Mouse (Mus musculus) spleen, adult 12 weeks (tissue): Measurements from ENCODE around the gene Tent5c.
A peak's percentile ranks its signal among the peaks of the same experiment; 100 is the strongest.

ENCODE experiments used
- DNase-seq: peaks from one replicate; pipeline ENCODE4 v3.0.0; 2022; ENCODE audit warnings: low spot score

Tent5c gene

GRCm38 (mm10) chr3:100485390-100486132 is 3.6 kb downstream of the Tent5c start:
- peak; percentile 26 for DNase-seq

GRCm38 (mm10) chr3:100482971-100483610 is 6.0 kb downstream of the Tent5c start:
- peak; percentile 69 for DNase-seq

GRCm38 (mm10) chr3:100482324-100482911 is 6.7 kb downstream of the Tent5c start:
- DNase-seq: peak; percentile 70

- no peak for DNase-seq
Measured at GRCm38 (mm10) chr3:100480251-100481005, 8.7 kb downstream of the Tent5c start.

GRCm38 (mm10) chr3:100474950-100475472 is 14.1 kb downstream of the Tent5c start:
- DNase-seq: no peak

- DNase-seq: no peak
Measured at GRCm38 (mm10) chr3:100474536-100474935, 14.6 kb downstream of the Tent5c start.

GRCm38 (mm10) chr3:100473146-100473545 is 16.0 kb downstream of the Tent5c start:
- DNase-seq: no peak

- no peak for DNase-seq
Measured at GRCm38 (mm10) chr3:100470902-100471301, 18.2 kb downstream of the Tent5c start.

- no peak for DNase-seq
Measured at GRCm38 (mm10) chr3:100470101-100470500, 19.0 kb downstream of the Tent5c start.

- no peak for DNase-seq
Measured at GRCm38 (mm10) chr3:100466551-100466950, 22.6 kb downstream of the Tent5c start.

GRCm38 (mm10) chr3:100464596-100464995 is 24.5 kb downstream of the Tent5c start:
- no peak for DNase-seq

- no peak for DNase-seq
Measured at GRCm38 (mm10) chr3:100463959-100464265, 25.2 kb downstream of the Tent5c start.

GRCm38 (mm10) chr3:100463160-100463958 is 25.8 kb downstream of the Tent5c start:
- DNase-seq: no peak

- no peak for DNase-seq
Measured at GRCm38 (mm10) chr3:100462235-100463083, 26.7 kb downstream of the Tent5c start.

GRCm38 (mm10) chr3:100460510-100460909 is 28.6 kb downstream of the Tent5c start:
- no peak for DNase-seq

GRCm38 (mm10) chr3:100443798-100444500 is 45.2 kb downstream of the Tent5c start:
- no peak for DNase-seq

GRCm38 (mm10) chr3:100442499-100442898 is 46.6 kb downstream of the Tent5c start:
- no peak for DNase-seq

- no peak for DNase-seq
Measured at GRCm38 (mm10) chr3:100440754-100441153, 48.4 kb downstream of the Tent5c start.

- peak; percentile 33 for DNase-seq
Measured at GRCm38 (mm10) chr3:100440009-100440408, 49.1 kb downstream of the Tent5c start.

GRCm38 (mm10) chr3:100439088-100439487 is 50.0 kb downstream of the Tent5c start:
- peak; percentile 32 for DNase-seq
